Mouse (Mus musculus): ENCODE results near the gene Tmem262.

DNA sequence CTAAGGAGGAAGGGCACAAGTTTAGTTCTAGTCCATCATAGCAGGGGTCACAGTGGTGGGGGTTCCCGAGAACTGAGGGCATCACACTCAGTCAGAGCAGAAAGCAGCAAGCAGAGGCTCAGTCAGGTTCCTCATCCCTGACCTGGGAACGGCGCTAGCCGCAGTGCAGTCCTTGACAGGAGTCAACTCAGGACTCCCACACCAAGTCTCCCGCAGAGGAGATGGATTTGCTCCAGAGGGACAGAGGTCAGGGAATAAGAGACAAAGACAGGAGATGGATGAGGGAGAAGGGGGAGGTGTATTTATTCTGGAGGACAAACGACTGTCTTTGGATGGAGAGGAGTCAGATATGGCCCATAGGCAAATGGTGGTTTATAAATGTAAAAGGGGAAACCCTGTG lies 33.3 kb downstream of the Tmem262 start:
- TF ChIP-seq GATA1 (IDR thresholded peaks at IDR 0.05; ENCODE audit: low read length), result no peak
- TF ChIP-seq TAL1 (IDR thresholded peaks at IDR 0.05; ENCODE audit: low read length), result no peak

Measured in erythroblast, embryonic 14.5 days (primary cell).